Mouse (Mus musculus) lung, embryonic 16.5 days (tissue): ENCODE data around the gene Cbx7. TPM values are rescaled to one million over a fixed set of nuclear protein-coding genes. Genes with fewer than 3 reads are reported as not detected.

Experiments
- ATAC-seq: fragments of 200-750 bp; cut with Nextera tagmentation; 2 replicates; pipeline ENCODE4 v1.8.0; 2017; ENCODE audit warnings: low read depth, mild to moderate bottlenecking, moderate library complexity
- H3K27ac ChIP-seq: fragments of 300-500 bp; sonication (generic); 2 replicates; pipeline ENCODE4 v1.5.1; 2014; ENCODE audit warnings: mild to moderate bottlenecking, control low read depth, low read length
- H3K27me3 ChIP-seq: fragments of 300-500 bp; sonication (generic); 2 replicates; pipeline ENCODE4 v1.6.1; 2014; ENCODE audit warnings: low read depth, low read length, mixed read lengths; ENCODE audit not compliant: control insufficient read depth, insufficient read depth
- H3K36me3 ChIP-seq: fragments of 300-500 bp; sonication (generic); 2 replicates; pipeline ENCODE4 v1.6.1; 2014; ENCODE audit warnings: low read length; ENCODE audit not compliant: control insufficient read depth, insufficient read depth
- H3K4me1 ChIP-seq: fragments of 300-500 bp; sonication (generic); replicated peaks from 2 replicates; pipeline ENCODE4 v1.6.1; 2014; ENCODE audit warnings: low read length, mixed read lengths; ENCODE audit not compliant: control insufficient read depth, insufficient read depth
- H3K4me2 ChIP-seq: fragments of 300-500 bp; sonication (generic); 2 replicates; pipeline ENCODE4 v1.6.1; 2014; ENCODE audit warnings: low read depth, low read length, control low read depth
- H3K4me3 ChIP-seq: fragments of 300-500 bp; sonication (generic); 2 replicates; pipeline ENCODE4 v1.5.1; 2014; ENCODE audit warnings: mild to moderate bottlenecking, low read length, control low read depth
- H3K9ac ChIP-seq: fragments of 300-500 bp; sonication (generic); 2 replicates; pipeline ENCODE4 v1.6.1; 2014; ENCODE audit warnings: low read length, control low read depth
- H3K9me3 ChIP-seq: fragments of 300-500 bp; sonication (generic); 2 replicates; pipeline ENCODE4 v1.6.1; 2016; ENCODE audit warnings: low read length; ENCODE audit not compliant: control insufficient read depth
- WGBS: fragments of 180-500 bp; shearing (Covaris S2); extraction: QIAGEN DNeasy Blood & Tissue Kit; methylation state at CpG from one replicate; pipeline ENCODE4 v1.1.7; 2014; 5-methylcytosine and 5-hydroxymethylcytosine counted together
- microRNA-seq: library from miRNA; unstranded; fragments of <30 nt; microRNA quantifications from one replicate; pipeline ENCODE4, GENCODE M21; 2016
- polyA plus RNA-seq: library from polyadenylated mRNA; unstranded; fragments of >200 nt; fragmentation: Nextera tagmentation; extraction: Ambion mirVana; gene quantifications from 2 replicates; pipeline ENCODE4 v1.2.1, GENCODE M21; 2015

Gene Cbx7
- polyA plus RNA-seq, 1 experiment from 2014 or later: 3.1 TPM

DNA sequence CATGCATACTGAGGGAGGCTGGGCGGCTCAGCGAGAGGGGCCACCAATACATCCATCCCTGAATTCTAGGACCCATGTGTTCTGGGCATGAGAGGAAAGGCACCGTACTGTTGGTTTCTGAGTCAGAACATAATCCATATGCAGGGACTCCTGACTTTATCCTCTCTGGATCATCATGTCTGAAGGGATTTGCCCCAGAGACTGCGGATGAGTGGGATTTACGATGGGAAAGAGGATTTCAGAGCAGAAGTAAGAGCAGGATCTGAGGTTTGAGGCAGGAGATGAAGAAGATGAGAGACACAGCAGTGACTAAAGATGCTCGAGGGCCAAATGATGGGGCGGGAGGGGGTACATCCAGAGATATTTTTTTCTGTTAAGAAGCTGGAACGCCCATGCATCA lies 97.4 kb downstream of the Cbx7 start:
- no peak overlapping the region for H3K9ac ChIP-seq
- ATAC-seq: no peak
- H3K4me3 ChIP-seq: no peak overlapping the region
- no peak overlapping the region for H3K4me2 ChIP-seq
- H3K27ac ChIP-seq: no peak overlapping the region
- 84% methylated on average over 8 of the region's 8 CpGs for WGBS
- H3K27me3 ChIP-seq: no peaks in the 10 kb centered on the region
- H3K36me3 ChIP-seq: no peaks in the 10 kb centered on the region
- H3K4me1 ChIP-seq: peaks cover 3% of the 10 kb centered on the region
- peaks cover 2% of the 10 kb centered on the region; the same call in 1 of the 2 replicates for H3K9me3 ChIP-seq

DNA sequence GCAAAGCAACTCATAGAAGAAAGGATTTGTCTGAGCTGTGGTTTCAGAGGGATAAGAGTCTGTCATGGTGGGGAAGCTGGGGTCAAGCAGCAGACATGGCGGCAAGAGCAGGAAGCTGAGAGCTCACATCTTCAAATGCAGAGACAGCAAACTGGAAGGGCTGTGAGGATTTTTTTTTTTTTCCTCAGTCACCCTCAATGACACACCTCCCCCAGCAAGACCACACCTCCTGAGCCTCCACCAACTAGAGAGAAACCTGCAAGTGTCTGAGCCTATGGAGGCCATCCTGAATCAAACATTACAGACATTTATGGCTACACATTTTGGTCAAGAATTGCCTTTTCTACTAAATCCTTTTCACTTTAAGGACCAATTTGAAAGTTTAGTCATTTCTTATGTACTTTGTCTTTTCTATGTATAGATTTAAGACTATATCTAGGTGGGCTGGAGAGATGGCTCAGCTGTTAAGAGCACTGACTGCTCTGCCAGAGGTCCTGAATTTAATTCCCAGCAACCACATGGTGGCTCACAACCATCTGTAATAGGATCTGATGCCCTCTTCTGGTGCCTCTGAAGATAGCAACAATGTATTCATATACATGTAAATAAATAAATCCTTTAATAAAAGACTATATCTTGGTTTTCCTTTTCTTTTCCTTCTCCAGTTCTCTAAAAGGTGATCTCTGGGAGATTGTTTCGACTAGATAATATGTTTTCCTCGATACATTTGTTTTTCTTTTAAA lies 103.5 kb downstream of the Cbx7 start:
- Histone ChIP-seq H3K9ac (no peak overlapping the region), H3K4me2 (no peak overlapping the region), H3K4me3 (no peak overlapping the region), H3K4me1 (no peaks in the 10 kb centered on the region), H3K36me3 (no peaks in the 10 kb centered on the region), H3K27ac (no peak overlapping the region), H3K27me3 (no peaks in the 10 kb centered on the region), H3K9me3 (peaks cover 2% of the 10 kb centered on the region; the same call in 1 of the 2 replicates)
- no peak for ATAC-seq
- 79% methylated on average over 3 of the region's 3 CpGs for WGBS

Small RNA genes lying within 50 kb of the gene (microRNA-seq; reads per million reads assigned to microRNA genes)
- 6.5 reads per million, percentile 20 among the genes with 10 or more reads in this experiment for gene Mir7213

Other genes with a start within 250 kb of the Cbx7 start
- 7.8 and 8.0 TPM in 2 replicates for gene Sun2, start 228.6 kb downstream of the Cbx7 start, polyA plus RNA-seq
- gene Dnal4, start 193.3 kb downstream of the Cbx7 start, polyA plus RNA-seq: 66.9 and 72.1 TPM in 2 replicates
- 2.2 and 2.4 TPM in 2 replicates for gene Nptxr, start 166.4 kb downstream of the Cbx7 start, polyA plus RNA-seq
- 0.39 and 0.60 TPM in 2 replicates for gene Npcd, start 136.9 kb downstream of the Cbx7 start, polyA plus RNA-seq
- gene Cbx6, start 136.4 kb downstream of the Cbx7 start, polyA plus RNA-seq: 73.5 and 80.7 TPM in 2 replicates
- gene Apobec3, start 79.5 kb downstream of the Cbx7 start, polyA plus RNA-seq: 43.2 and 52.8 TPM in 2 replicates
- 7.2 and 7.7 TPM in 2 replicates for gene Pdgfb, start 43.9 kb upstream of the Cbx7 start, polyA plus RNA-seq
- gene Syngr1, start 120.2 kb upstream of the Cbx7 start, polyA plus RNA-seq: 20.7 and 21.9 TPM in 2 replicates
- 994 and 1,049 TPM in 2 replicates for gene Rpl3, start 120.7 kb upstream of the Cbx7 start, polyA plus RNA-seq
- 31.5 and 33.5 TPM in 2 replicates for gene Tab1, start 162.0 kb upstream of the Cbx7 start, polyA plus RNA-seq
- 3.9 and 4.3 TPM in 2 replicates for gene Mgat3, start 202.6 kb upstream of the Cbx7 start, polyA plus RNA-seq